16 mouse cellular contexts compared by ENCODE assay signal in genomic region chr2:60076025-60076424, GRCm38 (mm10).
DNase-seq lines count a peak whose midpoint lies in the region; ATAC-seq and TF ChIP-seq lines count a peak whose summit lies in the region.
"Had no signal": no experiment of that assay in that cellular context is flagged by ENCODE, and none has a peak within 500 bp of the region (broad histone marks: within the 10 kb centered on the region; RNA-seq: fewer than 3 reads in every experiment).

No protein-coding gene starts in this region.

- H3K27me3 ChIP-seq in liver, embryonic 11.5 days (replicated peaks; ENCODE audit: control insufficient read depth, insufficient read depth, low read length): no peaks in the 10 kb centered on the region
- H3K27me3 ChIP-seq in liver, postnatal 0 days (ENCODE audit: insufficient read depth, low read length): no peaks in the 10 kb centered on the region
- H3K27me3 ChIP-seq: hindbrain, embryonic 15.5 days; limb, embryonic 15.5 days had no signal

- peak overlapping the region; percentile 22; the same call in 1 of the 2 replicates for H3K4me2 ChIP-seq in liver, embryonic 11.5 days
- H3K4me2 ChIP-seq in liver, postnatal 0 days (ENCODE audit: low read depth, low read length): no peak overlapping the region
- H3K4me2 ChIP-seq: hindbrain, embryonic 15.5 days; limb, embryonic 15.5 days had no signal

- no peak for TF ChIP-seq CTCF in liver, postnatal 0 days (IDR thresholded peaks at IDR 0.05; ENCODE audit: low read depth)

- DNase-seq in liver, embryonic 11.5 days (ENCODE audit: low spot score): no peak
- no peak for DNase-seq in liver
- peak; percentile 56 for DNase-seq in Muller cell, postnatal 12 days (ENCODE audit: inconsistent ontology term)
- DNase-seq in liver, postnatal 0 days: no peak
- no peak for DNase-seq in layer of hippocampus, adult 9-10 months (ENCODE audit: low spot score)
- no peak for DNase-seq in kidney, adult 18-20 months
- no peak for DNase-seq in urinary bladder, postnatal 36 days (ENCODE audit: low spot score in 2 of 2)
- DNase-seq: cerebellum, adult 8-10 months; kidney, adult 2 months; kidney, postnatal 25 days; layer of hippocampus, adult 9-11 months; right cerebral cortex, postnatal 4 days; thymus, postnatal 14 days had no signal

- H3K9me3 ChIP-seq in liver, embryonic 11.5 days (ENCODE audit: control insufficient read depth, low read length): no peaks in the 10 kb centered on the region
- no peaks in the 10 kb centered on the region for H3K9me3 ChIP-seq in liver, postnatal 0 days (ENCODE audit: low read length)
- H3K9me3 ChIP-seq: hindbrain, embryonic 15.5 days; limb, embryonic 15.5 days had no signal

- H3K4me1 ChIP-seq in liver, embryonic 11.5 days (replicated peaks; ENCODE audit: control insufficient read depth, insufficient read depth, low read length): peaks cover 17% of the 10 kb centered on the region
- peaks cover 12% of the 10 kb centered on the region for H3K4me1 ChIP-seq in brown adipose tissue, adult 24 weeks (ENCODE audit: control insufficient read depth, insufficient read depth, insufficient read length, low read length)
- H3K4me1 ChIP-seq in liver, postnatal 0 days (ENCODE audit: insufficient read depth): peaks cover 15% of the 10 kb centered on the region
- H3K4me1 ChIP-seq: limb, embryonic 15.5 days had no signal

- no peak overlapping the region for H3K27ac ChIP-seq in liver, embryonic 11.5 days (ENCODE audit: low read depth, low read length)
- H3K27ac ChIP-seq in brown adipose tissue, adult 24 weeks (replicated peaks; ENCODE audit: low read depth, low read length): peak overlapping the region; percentile 28
- peak overlapping the region; percentile 13 for H3K27ac ChIP-seq in liver, postnatal 0 days (ENCODE audit: low read depth)
- H3K27ac ChIP-seq: hindbrain, embryonic 15.5 days; limb, embryonic 15.5 days had no signal

- no peak overlapping the region for H3K9ac ChIP-seq in liver, embryonic 11.5 days (ENCODE audit: low read depth, low read length)
- H3K9ac ChIP-seq in liver, postnatal 0 days (replicated peaks): no peak overlapping the region
- H3K9ac ChIP-seq: hindbrain, embryonic 15.5 days; limb, embryonic 15.5 days had no signal

- H3K36me3 ChIP-seq in liver, embryonic 11.5 days (ENCODE audit: control insufficient read depth, insufficient read depth, low read length): no peaks in the 10 kb centered on the region
- H3K36me3 ChIP-seq in liver, postnatal 0 days (replicated peaks; ENCODE audit: insufficient read depth, low read length): no peaks in the 10 kb centered on the region; the same call in 1 of the 2 replicates
- H3K36me3 ChIP-seq: hindbrain, embryonic 15.5 days had no signal

- no peak for TF ChIP-seq EP300 in liver, postnatal 0 days (IDR thresholded peaks at IDR 0.05; ENCODE audit: low read depth)

- 19% methylated on average over 1 of the region's 1 CpGs for whole genome bisulfite sequencing in liver, embryonic 11.5 days
- 24% methylated on average over 1 of the region's 1 CpGs for WGBS in liver, postnatal 0 days (ENCODE audit: insufficient replicate concordance)

- ATAC-seq in liver, embryonic 11.5 days (replicated peaks; ENCODE audit: low FRiP score): no peak
- ATAC-seq in liver, postnatal 0 days: no peak

- no peak overlapping the region for H3K4me3 ChIP-seq in liver, embryonic 11.5 days (ENCODE audit: low read depth, low read length)
- H3K4me3 ChIP-seq in brown adipose tissue, adult 24 weeks (ENCODE audit: insufficient read depth, low read depth, low read length): no peak overlapping the region
- H3K4me3 ChIP-seq in liver, postnatal 0 days (ENCODE audit: low read depth, low read length): no peak overlapping the region
- H3K4me3 ChIP-seq: hindbrain, embryonic 15.5 days; limb, embryonic 15.5 days had no signal
